Mouse (Mus musculus) cerebellum, postnatal 36 days (tissue): Measurements from ENCODE around the gene Map1lc3b.

Experiments
- DNase-seq, 2 experiments: peaks; one replicate each; pipeline ENCODE4 v3.0.0; 2021 to 2022; ENCODE audit warnings: mixed read lengths in 2 of 2

The Map1lc3b gene

DNA sequence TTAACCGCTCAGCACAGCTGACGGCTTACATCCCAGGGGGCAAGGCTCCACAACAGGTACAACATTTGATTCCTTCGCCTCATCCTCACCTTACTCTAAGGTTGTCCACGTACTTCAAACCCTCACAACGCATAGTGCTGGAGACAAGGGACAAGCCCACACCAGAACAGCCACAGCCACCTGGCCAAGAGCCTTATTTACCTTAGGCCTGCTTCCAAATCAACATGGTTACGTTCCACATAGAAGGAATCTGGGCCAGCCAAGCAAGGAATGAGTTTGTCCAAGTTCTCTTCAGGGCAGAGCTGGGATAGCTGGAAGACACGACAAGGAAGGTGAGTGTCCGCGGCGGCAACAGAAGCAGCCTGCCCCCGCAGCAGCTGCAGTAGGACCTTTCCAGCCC, 19.8 kb downstream of the Map1lc3b start:
- DNase-seq, result peak in 1 of 2 experiments; percentile 46

DNA sequence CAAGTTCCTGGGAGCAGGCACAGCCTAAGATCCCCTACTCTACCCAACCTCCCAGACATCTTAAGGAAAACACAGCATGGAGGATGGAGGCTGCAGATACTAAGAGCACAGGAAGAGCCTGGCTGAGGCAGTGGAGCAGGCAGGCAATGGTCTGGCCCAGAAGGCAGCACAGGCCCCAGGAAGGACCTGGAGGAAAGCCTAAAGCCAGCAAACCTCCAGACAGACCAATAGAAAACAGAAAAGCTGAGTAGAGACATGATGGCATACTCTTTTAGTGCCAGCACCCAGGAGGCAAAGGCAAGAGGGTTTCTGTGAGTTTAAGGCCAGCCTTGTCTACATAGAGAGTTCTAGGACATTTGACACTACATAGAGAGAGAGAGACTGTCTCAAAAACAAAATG, 23.3 kb downstream of the Map1lc3b start:
- no peak for DNase-seq

DNA sequence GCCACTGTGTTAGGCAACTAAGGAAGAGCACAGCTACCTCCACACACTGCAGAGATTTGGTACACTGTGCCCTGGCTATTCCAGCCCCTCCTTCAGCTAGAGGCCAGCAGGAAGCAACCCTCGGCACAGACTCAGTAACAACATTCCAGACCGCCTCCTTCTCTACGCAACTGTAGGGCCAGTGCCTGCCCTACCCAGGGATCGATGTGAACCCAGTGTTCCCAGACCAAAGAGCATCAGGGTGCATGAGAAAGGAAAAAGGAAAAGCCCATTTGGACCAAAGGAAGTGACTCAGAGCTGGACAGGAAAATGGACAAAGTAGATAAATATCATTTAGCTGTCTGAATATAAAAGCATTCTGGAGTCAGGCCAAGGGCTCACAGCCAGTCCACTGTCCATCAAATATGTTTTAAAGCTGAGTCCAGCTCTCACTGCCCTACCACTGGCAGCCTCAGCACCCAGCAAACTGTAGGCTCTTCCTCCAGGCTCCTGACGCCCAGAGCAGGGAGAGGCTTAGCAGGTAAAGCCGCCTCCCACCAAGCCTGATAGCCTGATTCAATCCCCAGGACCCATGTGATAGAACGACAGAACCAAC, 29.3 kb downstream of the Map1lc3b start:
- DNase-seq, result no peak

DNA sequence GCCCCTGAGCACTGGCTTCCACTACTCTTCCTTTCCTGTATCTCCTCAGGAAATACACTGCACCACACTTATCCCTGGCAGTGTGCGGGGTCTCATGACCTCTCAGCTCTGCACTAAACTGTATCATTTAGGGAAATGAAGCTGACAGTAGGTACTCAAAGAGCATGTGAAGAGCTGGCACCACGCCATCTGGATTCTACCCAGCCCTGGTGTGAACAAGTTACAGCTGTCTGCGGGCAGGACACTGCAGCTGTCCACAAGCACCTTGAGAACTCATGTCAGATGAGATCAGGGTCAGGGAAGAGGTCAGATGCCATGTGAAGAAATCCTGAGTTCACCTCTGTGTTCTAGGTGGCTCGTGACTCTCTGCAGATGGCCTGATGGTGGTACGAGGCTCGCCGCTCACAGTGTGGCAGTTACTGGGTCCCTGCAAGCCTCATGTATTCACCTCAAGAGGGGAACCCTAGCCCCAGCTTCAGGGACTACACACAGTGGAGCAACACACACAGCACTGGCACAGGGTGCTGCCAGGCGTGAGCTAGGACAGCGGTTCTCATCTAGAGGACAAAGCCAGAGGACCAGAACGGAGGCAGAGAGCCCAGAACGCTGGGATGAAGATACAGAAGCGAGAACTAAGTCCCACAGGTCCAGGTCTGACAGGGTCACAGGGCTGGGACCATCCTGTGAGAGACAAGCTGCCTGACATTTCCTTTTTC, 30.8 kb downstream of the Map1lc3b start:
- DNase-seq, result no peak

DNA sequence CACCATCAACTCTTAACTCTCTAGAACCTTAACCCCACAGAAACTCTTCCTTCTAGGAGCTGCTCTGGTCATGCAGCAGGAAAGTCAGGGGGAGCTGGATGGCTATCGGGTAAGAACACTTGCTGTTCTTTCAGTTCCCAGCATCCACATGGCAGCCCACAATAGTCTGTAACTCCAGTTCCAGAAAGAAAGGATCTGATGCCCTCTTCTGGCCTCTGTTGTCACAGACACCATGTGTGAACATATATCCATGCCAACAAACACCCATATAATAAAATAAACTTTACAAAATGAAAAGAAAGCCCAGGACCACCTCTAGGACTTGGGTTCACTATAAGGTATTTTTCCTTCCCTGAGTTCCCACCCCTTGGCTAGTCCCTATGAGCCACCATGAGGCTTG, 31.7 kb downstream of the Map1lc3b start:
- no peak for DNase-seq

DNA sequence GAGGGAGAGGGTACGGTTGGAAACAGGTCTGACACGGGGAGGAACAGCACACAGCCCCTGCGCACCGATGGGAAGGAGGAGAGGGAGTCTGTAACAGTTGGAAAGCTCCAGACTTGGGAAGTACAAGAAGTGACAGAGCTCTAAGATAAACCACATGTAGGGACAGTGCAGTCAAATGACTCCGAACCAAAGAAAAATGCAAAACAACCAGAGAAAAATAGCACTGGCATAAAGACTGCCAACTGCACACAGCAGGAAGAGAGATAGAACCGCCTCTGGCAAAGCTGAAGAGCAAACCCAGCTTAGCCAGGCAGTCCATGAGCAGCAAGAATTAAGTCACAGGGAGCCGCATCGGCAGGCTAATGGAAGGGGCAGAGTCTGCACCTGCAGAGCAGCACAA, 32.9 kb downstream of the Map1lc3b start:
- DNase-seq, result no peak

DNA sequence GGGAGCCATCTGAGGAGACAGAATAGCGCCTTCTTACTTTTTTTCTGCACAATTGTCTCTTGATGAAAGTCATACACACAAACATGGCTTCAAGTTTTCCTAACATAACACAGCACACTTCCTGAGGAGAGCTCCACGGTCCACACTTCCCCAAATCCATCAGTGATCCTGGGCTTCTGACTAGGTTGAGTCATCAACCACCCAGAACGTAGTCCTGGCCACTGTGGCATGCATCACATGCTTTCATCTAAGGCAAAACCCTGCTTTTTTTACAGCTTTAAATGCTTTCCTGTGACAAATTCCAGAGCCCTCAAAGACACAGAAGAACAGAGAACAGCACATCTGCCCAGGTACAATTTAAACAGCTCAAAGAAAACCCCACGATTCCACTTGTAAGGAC, 38.5 kb downstream of the Map1lc3b start:
- no peak for DNase-seq

DNA sequence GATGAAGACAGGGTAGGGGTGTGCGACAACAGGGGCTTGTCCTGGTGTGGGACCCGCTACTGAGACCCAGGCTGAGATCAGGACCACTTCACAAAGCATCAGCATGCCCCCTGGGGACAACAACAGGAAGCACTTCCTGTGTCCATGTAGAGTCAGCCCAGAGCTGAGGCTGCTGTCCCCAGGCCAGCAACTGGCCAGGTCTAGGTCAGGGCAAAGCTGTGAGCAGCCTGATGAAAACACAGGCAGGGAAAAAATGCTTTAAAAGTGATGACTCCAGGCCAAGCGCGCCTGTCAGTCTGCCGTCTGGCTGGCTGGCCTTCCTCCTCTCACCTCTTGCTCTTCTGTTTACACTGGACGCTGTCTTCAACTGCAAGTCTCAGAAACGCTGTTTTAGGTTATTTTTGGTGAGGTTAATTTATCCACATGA, 41.5 kb downstream of the Map1lc3b start:
- DNase-seq, result no peak

DNA sequence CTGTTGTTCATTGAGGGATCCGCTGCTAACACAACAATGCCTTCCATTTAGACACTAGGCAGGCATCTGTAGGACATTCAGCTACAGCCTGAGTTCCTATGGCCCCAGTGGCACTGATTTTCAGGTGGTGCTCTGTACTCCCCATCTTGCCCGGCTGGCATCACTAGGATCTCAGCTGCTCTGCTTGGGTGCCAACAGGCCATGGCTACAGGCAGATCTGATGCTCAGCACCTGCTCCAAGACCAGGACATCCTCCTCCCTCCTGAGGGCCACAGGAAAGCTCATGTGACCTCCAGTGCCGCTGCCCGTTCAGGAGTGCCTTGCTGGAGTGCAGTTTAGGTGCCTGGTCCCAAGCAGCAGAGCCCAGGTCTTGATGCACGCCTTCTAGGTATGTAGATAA, 42.2 kb downstream of the Map1lc3b start:
- DNase-seq, result peak in 1 of 2 experiments; percentile 40

DNA sequence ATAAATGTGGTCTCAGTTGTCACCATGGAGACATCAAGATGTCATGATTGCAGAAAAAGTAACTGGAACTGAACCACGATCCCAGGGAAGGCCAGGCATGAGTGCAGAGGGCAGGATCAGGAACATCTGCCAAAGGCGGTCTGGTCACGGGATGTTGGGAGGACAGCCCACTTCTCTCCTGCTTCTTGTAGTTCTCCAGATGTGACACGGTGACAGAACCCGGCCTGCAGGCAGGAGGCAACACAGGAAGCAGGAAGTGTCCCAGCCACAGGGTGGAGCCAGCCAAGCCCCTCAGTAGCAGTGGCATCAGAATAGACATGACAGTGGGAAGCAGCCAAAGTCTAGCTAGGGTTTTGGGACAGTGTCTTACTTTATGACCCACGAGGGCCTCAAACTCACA, 45.4 kb downstream of the Map1lc3b start:
- no peak for DNase-seq

DNA sequence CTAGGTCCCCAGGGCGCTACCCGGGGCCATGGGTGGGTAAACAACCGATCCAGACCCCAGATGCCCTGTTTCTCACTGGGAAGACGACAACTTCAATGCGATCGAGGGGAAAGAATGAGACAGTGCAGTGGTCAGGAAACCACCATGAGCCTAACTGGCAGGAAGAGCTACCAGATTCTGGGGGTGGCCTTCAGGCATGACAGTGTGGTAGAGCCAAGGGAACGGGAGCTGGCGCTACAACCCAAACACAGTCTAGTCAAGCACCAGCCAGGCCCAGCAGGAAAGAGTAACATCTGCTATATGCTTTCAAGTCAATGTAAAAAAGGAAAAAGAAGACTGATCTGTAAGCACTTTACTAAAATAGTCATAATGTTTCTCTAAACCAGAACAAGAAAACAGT, 46.0 kb downstream of the Map1lc3b start:
- no peak for DNase-seq

DNA sequence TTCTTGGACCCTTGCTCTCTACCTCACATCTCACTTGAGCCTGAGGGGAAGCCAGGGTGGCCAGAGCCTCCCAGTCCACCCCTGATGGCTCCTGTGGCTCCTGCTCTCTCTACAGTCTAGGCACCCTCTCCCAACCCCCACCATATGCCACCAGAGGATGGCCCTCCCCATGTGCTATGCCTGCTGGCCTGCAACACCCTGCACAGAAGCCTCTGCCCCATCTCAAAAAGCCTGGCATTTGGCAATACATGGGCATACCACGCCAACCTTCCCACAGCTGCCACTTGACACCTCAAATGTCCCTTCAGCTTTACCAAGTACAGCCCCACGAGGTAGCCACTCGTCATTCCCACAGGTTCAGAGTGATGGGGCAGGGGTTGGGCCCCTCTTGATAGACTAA, 52.6 kb downstream of the Map1lc3b start:
- no peak for DNase-seq

DNA sequence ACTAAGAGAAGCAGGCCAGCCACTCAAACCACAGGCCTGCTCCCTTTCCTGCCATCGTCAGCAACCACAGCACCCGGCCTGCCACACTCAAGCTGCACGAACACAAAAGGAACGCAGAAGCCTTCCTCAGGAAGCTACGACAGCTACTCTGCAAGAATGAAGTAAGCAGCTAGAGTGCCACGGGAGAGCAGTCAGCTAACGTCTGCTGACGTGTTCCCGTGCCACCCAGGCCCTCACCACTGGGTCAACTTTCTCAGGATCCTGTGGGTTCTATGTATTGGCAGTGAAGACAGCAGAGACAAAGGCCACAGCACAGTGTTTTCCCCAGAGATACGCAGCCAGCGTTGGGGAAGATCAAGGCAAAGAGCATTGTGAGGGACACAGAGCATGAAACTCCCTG, 53.2 kb downstream of the Map1lc3b start:
- DNase-seq, result no peak

DNA sequence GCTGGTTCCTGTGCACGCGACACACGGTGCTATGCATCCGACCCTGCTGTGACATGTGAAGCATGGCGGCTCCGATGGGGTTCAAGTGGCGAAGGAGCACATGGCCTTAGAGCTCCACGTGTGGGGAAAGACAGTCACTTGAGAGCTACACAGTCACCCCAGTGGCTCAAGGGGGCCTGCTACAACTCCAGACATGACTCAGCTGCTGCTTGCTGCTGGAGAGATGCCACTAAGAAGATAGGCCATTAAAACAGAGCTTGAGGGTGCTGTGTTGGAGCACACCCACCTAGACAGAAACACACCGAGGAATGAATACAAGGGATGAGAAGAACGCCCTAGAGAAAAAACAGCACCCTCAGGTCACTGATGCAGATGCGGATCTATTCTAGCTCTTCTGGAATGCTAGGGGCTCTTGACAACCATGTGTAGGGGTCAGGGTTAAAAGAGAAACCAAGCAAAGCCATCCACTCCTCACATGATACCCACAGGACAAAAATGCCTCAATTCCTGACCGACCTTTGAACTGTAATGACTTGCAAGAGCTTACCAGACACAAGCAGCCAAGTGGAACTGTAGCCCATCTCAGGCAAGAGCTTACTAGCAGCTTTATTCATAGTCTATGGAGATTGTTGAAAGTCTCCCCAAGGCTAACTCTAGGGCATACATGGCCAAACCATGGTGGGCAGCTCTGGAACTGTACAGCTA, 57.5 kb downstream of the Map1lc3b start:
- no peak for DNase-seq
